Mouse (Mus musculus): ENCODE results near the gene Robo4. TPM values are rescaled to one million over a fixed set of nuclear protein-coding genes. Genes with fewer than 3 reads are reported as not detected.

The Robo4 gene
- total and polyA plus RNA-seq, 2 experiments from 2014 or later = 4.5 to 13.1 TPM

DNA sequence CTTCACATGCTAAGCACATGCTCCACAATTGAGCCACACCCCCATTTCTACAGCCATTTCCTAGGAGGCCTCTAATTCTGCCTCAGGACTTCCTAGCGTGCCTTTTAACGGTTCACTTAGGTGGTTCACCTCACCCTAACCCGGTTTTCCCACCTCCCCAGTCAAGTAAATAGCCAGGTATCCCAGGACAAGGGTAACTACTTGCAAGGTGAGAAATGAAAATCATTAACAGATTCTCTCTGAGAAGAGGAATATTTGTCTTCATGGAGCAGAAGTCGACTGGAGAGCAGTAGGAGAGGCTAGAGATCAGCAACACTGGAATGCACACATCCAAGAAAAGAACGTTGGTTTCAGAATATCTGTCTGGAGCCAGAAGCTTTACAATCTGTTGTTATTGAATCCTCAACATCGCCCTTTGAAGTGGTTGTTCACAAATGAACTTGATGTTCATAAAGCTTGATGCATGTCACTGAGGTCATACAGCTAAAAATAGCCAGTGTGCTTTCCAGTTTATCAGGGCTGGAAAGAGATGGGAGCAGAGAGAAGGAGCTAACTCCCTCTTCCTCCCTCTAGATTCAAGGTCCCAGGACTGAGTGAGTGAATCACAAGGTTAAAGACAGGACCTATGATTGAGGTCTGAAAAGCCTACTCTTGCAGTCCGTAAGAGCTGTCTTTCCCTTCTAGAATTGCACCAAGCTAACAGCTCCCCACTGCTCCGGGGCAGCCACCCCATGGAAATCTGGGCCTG lies 8.2 kb downstream of the Robo4 start:
- WGBS = 80% methylated on average over 8 of the region's 8 CpGs
- no peak overlapping the region for H3K4me2 ChIP-seq (ENCODE audit: low read depth, low read length)
- no peak overlapping the region for H3K27ac ChIP-seq
- H3K9me3 ChIP-seq (ENCODE audit: low read length) = no peaks in the 10 kb centered on the region
- H3K4me1 ChIP-seq (ENCODE audit: insufficient read depth, low read length) = peaks cover 3% of the 10 kb centered on the region; the same call in 1 of the 2 replicates
- no peak for DNase-seq (ENCODE audit: low spot score)
- H3K27me3 ChIP-seq (ENCODE audit: insufficient read depth, low read length) = no peaks in the 10 kb centered on the region
- H3K36me3 ChIP-seq (ENCODE audit: insufficient read depth, low read length) = no peaks in the 10 kb centered on the region
- TF ChIP-seq CTCF (IDR thresholded peaks at IDR 0.05; ENCODE audit: low read depth) = no peak
- no peak for ATAC-seq
- no peak overlapping the region for H3K9ac ChIP-seq (replicated peaks; ENCODE audit: low read length)
- no peak overlapping the region for H3K4me3 ChIP-seq (ENCODE audit: low read length)

DNA sequence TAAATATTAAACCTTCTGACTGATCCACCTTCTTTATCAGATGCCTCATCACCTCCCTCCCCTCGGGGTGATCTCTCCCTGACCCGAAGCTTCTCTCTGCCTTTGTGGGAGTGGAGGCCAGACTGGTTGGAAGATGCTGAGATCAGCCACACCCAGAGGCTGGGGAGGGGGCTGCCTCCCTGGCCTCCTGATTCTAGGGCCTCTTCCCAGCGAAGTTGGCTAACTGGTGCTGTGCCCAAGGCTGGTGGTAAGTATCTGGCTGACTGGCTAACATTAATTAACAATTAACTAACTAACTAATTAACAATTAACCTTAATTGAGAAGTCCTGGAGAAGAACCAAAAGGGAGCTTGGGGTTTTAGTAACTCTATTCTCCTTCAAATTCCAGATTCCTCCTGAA lies 11.3 kb downstream of the Robo4 start:
- ATAC-seq (no peak), DNase-seq (ENCODE audit: low spot score) (no peak)
- 62% methylated on average over 3 of the region's 3 CpGs for WGBS
- peaks cover 3% of the 10 kb centered on the region; the same call in 1 of the 2 replicates for H3K4me1 ChIP-seq (ENCODE audit: insufficient read depth, low read length)
- H3K9me3 ChIP-seq (ENCODE audit: low read length) = no peaks in the 10 kb centered on the region
- no peaks in the 10 kb centered on the region for H3K27me3 ChIP-seq (ENCODE audit: insufficient read depth, low read length)
- H3K4me2 ChIP-seq (ENCODE audit: low read depth, low read length) = no peak overlapping the region
- no peak overlapping the region for H3K27ac ChIP-seq
- TF ChIP-seq CTCF (IDR thresholded peaks at IDR 0.05; ENCODE audit: low read depth) = no peak
- H3K36me3 ChIP-seq (ENCODE audit: insufficient read depth, low read length) = no peaks in the 10 kb centered on the region
- H3K4me3 ChIP-seq (ENCODE audit: low read length) = no peak overlapping the region
- H3K9ac ChIP-seq (replicated peaks; ENCODE audit: low read length) = no peak overlapping the region

DNA sequence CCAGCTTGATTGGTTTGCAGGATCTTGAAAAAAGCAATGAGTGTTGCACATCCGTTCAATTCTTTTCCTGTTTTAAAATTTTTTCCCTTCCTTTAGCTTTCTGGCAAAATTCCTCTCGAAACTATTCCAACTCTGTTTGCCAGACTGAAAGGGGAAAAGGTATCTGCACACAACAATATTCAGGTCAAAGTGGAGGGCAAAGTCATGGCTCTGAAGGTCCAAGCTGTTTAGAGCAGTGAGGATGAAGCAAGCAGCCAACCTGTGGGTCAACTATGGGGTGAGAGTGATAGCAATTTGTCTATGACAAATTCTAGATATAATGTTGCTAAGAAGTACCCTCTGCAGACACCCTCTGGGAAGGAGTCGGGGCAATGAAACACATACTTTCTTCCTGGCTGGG lies 13.0 kb downstream of the Robo4 start:
- no peaks in the 10 kb centered on the region for H3K4me1 ChIP-seq (ENCODE audit: insufficient read depth, low read length)
- H3K4me2 ChIP-seq (ENCODE audit: low read depth, low read length) = no peak overlapping the region
- no peak overlapping the region for H3K27ac ChIP-seq
- DNase-seq (ENCODE audit: low spot score) (no peak), ATAC-seq (no peak)
- no peak overlapping the region for H3K4me3 ChIP-seq (ENCODE audit: low read length)
- H3K9ac ChIP-seq (replicated peaks; ENCODE audit: low read length) = no peak overlapping the region
- no peaks in the 10 kb centered on the region for H3K9me3 ChIP-seq (ENCODE audit: low read length)
- H3K36me3 ChIP-seq (ENCODE audit: insufficient read depth, low read length) = no peaks in the 10 kb centered on the region
- no peaks in the 10 kb centered on the region for H3K27me3 ChIP-seq (ENCODE audit: insufficient read depth, low read length)
- no peak for TF ChIP-seq CTCF (IDR thresholded peaks at IDR 0.05; ENCODE audit: low read depth)
- 79% methylated on average over 3 of the region's 3 CpGs for WGBS

DNA sequence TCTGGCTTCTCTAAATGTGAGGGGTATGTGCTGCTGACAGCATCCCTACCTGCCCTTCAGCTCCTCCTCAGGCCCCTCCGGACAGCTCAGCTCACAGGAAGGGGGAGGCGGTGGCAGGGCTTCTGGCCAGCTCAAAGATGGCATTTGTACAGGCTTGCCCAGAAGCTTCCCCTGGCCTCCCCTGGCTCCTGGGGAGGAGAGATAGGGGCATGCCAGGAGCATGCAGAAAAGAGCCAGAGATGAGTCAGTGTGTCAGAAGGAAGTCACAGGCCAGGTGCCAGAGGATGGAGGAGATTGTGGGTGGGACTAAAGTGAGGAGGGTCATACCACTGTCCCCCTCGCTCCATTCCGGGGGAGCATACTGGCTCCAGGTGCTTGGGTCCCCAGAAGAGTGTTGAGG lies 17.1 kb downstream of the Robo4 start:
- Histone ChIP-seq H3K9ac (replicated peaks; ENCODE audit: low read length) (no peak overlapping the region), H3K4me2 (ENCODE audit: low read depth, low read length) (no peak overlapping the region), H3K9me3 (ENCODE audit: low read length) (no peaks in the 10 kb centered on the region), H3K27ac (no peak overlapping the region), H3K36me3 (ENCODE audit: insufficient read depth, low read length) (no peaks in the 10 kb centered on the region), H3K4me1 (ENCODE audit: insufficient read depth, low read length) (no peaks in the 10 kb centered on the region), H3K4me3 (ENCODE audit: low read length) (no peak overlapping the region), H3K27me3 (ENCODE audit: insufficient read depth, low read length) (no peaks in the 10 kb centered on the region)
- ATAC-seq (no peak), DNase-seq (ENCODE audit: low spot score) (no peak)
- TF ChIP-seq CTCF (IDR thresholded peaks at IDR 0.05; ENCODE audit: low read depth) = no peak
- 80% methylated on average over 4 of the region's 4 CpGs for WGBS

DNA sequence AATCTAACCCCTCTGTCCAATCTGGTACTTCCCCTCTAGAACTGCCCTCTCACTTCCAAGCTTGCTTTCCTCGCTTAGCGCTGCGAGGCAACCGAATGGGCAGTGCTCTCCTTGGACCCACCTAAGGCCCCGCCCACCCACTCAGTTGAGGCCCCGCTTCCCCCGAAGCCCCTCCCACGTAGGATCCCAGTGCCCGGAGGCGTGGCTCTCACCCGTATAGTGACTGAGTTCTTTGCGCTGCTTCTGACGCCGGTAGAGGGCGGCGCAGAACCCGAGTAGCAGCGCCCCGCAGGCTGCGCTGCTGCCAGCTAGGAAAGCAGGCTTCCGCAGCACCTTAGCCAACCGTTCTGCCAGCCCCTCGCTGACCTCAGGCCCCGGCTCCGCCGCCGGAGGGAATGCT lies 19.0 kb downstream of the Robo4 start:
- H3K4me2 ChIP-seq (ENCODE audit: low read depth, low read length) = peak overlapping the region; percentile 57
- H3K4me1 ChIP-seq (ENCODE audit: insufficient read depth, low read length) = no peaks in the 10 kb centered on the region
- no peaks in the 10 kb centered on the region for H3K36me3 ChIP-seq (ENCODE audit: insufficient read depth, low read length)
- peak overlapping the region; percentile 32 for H3K4me3 ChIP-seq (ENCODE audit: low read length)
- TF ChIP-seq CTCF (IDR thresholded peaks at IDR 0.05; ENCODE audit: low read depth) = peak; percentile 75
- H3K27ac ChIP-seq = no peak overlapping the region
- no peaks in the 10 kb centered on the region for H3K9me3 ChIP-seq (ENCODE audit: low read length)
- DNase-seq (ENCODE audit: low spot score) = peak; percentile 94
- peak; percentile 93 for ATAC-seq
- no peaks in the 10 kb centered on the region for H3K27me3 ChIP-seq (ENCODE audit: insufficient read depth, low read length)
- WGBS = 0% methylated on average over 27 of the region's 27 CpGs
- H3K9ac ChIP-seq (replicated peaks; ENCODE audit: low read length) = 0 out of 2 replicates have a peak overlapping the region, but pooled peaks have one; percentile 33

DNA sequence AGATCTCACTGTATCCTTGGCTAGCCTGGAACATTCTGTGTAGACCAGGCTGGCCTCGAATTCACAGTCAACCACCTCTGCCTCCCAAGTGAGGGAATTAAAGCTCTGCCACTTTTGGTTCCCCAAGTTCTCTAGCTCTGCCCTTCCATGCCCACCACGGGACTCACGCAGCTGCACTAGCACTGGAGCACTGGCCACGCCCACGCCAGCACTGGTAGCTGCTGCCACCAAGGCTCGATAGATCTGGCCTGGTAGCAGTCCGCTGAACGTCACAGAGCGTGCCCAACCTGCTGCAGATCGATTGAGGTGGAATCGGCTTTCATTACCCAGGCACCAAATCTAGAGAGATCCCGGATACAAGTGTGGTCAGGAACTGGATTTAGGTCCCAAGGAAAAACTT lies 19.5 kb downstream of the Robo4 start:
- Histone ChIP-seq H3K9me3 (ENCODE audit: low read length) (no peaks in the 10 kb centered on the region), H3K4me3 (ENCODE audit: low read length) (peak overlapping the region; percentile 32), H3K4me1 (ENCODE audit: insufficient read depth, low read length) (no peaks in the 10 kb centered on the region), H3K4me2 (ENCODE audit: low read depth, low read length) (peak overlapping the region; percentile 57), H3K27me3 (ENCODE audit: insufficient read depth, low read length) (no peaks in the 10 kb centered on the region), H3K27ac (no peak overlapping the region), H3K9ac (replicated peaks; ENCODE audit: low read length) (0 out of 2 replicates have a peak overlapping the region, but pooled peaks have one; percentile 33), H3K36me3 (ENCODE audit: insufficient read depth, low read length) (no peaks in the 10 kb centered on the region)
- WGBS = 23% methylated on average over 12 of the region's 12 CpGs
- DNase-seq (ENCODE audit: low spot score) = peak; percentile 53
- TF ChIP-seq CTCF (IDR thresholded peaks at IDR 0.05; ENCODE audit: low read depth) = no peak
- peak; percentile 66 for ATAC-seq

DNA sequence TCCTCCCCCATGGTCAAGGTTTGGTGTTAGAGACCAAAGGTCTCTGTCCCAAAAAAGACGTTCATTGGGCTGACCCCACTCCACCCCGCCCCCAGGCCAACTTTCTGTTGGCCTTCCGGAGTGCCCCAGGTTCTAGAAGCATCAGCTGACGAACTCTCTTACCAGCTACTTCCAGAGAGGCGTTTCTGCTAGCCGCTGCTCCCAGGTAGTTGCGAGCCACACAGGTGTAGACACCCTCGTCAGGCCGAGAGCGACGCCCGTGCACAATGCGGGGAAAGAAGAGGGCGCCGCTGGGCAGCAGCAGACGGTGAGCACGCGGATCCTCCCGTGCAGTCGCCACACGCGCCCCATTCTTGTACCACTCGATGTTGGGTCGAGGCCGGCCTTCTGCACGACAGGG lies 27.6 kb downstream of the Robo4 start:
- Histone ChIP-seq H3K27me3 (ENCODE audit: insufficient read depth, low read length) (peaks cover 41% of the 10 kb centered on the region), H3K4me2 (ENCODE audit: low read depth, low read length) (peak overlapping the region; percentile 13; the same call in 1 of the 2 replicates), H3K9me3 (ENCODE audit: low read length) (no peaks in the 10 kb centered on the region), H3K4me1 (ENCODE audit: insufficient read depth, low read length) (no peaks in the 10 kb centered on the region; the same call in 1 of the 2 replicates), H3K4me3 (ENCODE audit: low read length) (0 out of 2 replicates have a peak overlapping the region, but pooled peaks have one; percentile 6), H3K27ac (no peak overlapping the region), H3K9ac (replicated peaks; ENCODE audit: low read length) (no peak overlapping the region), H3K36me3 (ENCODE audit: insufficient read depth, low read length) (no peaks in the 10 kb centered on the region)
- WGBS = 15% methylated on average over 26 of the region's 26 CpGs
- no peak for DNase-seq (ENCODE audit: low spot score)
- ATAC-seq = no peak
- no peak for TF ChIP-seq CTCF (IDR thresholded peaks at IDR 0.05; ENCODE audit: low read depth)

Data from hindbrain, postnatal 0 days (tissue).